Mouse (Mus musculus) adrenal gland, postnatal 14 days (tissue): ENCODE measurements around the gene H2al1c. TPM values are rescaled to one million over a fixed set of nuclear protein-coding genes. Genes with fewer than 3 reads are reported as not detected.
"Not testable (repeated sequence)": the region's sequence is repeated elsewhere in the genome, so short reads cannot be mapped to it uniquely, and the experiment has no call there.

Experiments
- DNase-seq: peaks from one replicate; pipeline ENCODE4 v3.0.0; 2021; ENCODE audit warnings: mixed read lengths
- long read RNA-seq, 2 experiments: library from polyadenylated mRNA; stranded (forward); transcript quantifications; one replicate each; pipeline ENCODE4 v2.0.0; 2021
- total RNA-seq: library from RNA; stranded (reverse); gene quantifications from 2 replicates; pipeline ENCODE4 v1.2.3, GENCODE M21; 2021

The H2al1c gene
- total RNA-seq: not detected in 2 replicates
- long read RNA-seq, experiment 1: 0 reads
- long read RNA-seq, experiment 2: 0 reads

GRCm38 (mm10) chrX:11305355-11305754 is at the start of gene H2al1c:
H2al1c (plus strand) TSS chrX:11305655.
- not testable (repeated sequence) for DNase-seq

- no peak for DNase-seq
Observed at GRCm38 (mm10) chrX:11264918-11265317, 40.5 kb upstream of the H2al1c start.

GRCm38 (mm10) chrX:11267791-11268190 is 37.7 kb upstream of the H2al1c start:
- no peak for DNase-seq

GRCm38 (mm10) chrX:11269074-11269473 is 36.4 kb upstream of the H2al1c start:
- peak; percentile 37 for DNase-seq

- DNase-seq: no peak
Observed at GRCm38 (mm10) chrX:11273190-11273589, 32.3 kb upstream of the H2al1c start.

- DNase-seq: no peak
Observed at GRCm38 (mm10) chrX:11277083-11277482, 28.4 kb upstream of the H2al1c start.

- no peak for DNase-seq
Observed at GRCm38 (mm10) chrX:11280741-11281140, 24.7 kb upstream of the H2al1c start.

GRCm38 (mm10) chrX:11288306-11288882 is 17.1 kb upstream of the H2al1c start:
- peak; percentile 19 for DNase-seq

GRCm38 (mm10) chrX:11289244-11289643 is 16.2 kb upstream of the H2al1c start:
- no peak for DNase-seq

GRCm38 (mm10) chrX:11298957-11299356 is 6.5 kb upstream of the H2al1c start, which contains the start of gene H2al1a:
H2al1a (plus strand) TSS chrX:11299257.
- DNase-seq: not testable (repeated sequence)

GRCm38 (mm10) chrX:11302132-11302531 is 3.3 kb upstream of the H2al1c start, which contains the start of gene H2al1b:
H2al1b (plus strand) TSS chrX:11302432.
- DNase-seq: not testable (repeated sequence)

GRCm38 (mm10) chrX:11308524-11308923 is 3.1 kb downstream of the H2al1c start, which contains the start of gene H2al1d:
H2al1d (plus strand) TSS chrX:11308824.
- not testable (repeated sequence) for DNase-seq

- DNase-seq: not testable (repeated sequence)
Observed at GRCm38 (mm10) chrX:11311634-11312033, 6.2 kb downstream of the H2al1c start, which contains the start of gene H2al1e. H2al1e (plus strand) TSS chrX:11311934.

GRCm38 (mm10) chrX:11314858-11315257 is 9.4 kb downstream of the H2al1c start, which contains the start of gene H2al1f:
H2al1f (plus strand) TSS chrX:11315158.
- DNase-seq: not testable (repeated sequence)

GRCm38 (mm10) chrX:11317956-11318355 is 12.5 kb downstream of the H2al1c start, which contains the start of gene H2al1g:
H2al1g (plus strand) TSS chrX:11318256.
- DNase-seq: not testable (repeated sequence)

GRCm38 (mm10) chrX:11321192-11321591 is 15.7 kb downstream of the H2al1c start, which contains the start of gene H2al1h:
H2al1h (plus strand) TSS chrX:11321492.
- not testable (repeated sequence) for DNase-seq

GRCm38 (mm10) chrX:11324359-11324758 is 18.9 kb downstream of the H2al1c start, which contains the start of gene H2al1i:
H2al1i (plus strand) TSS chrX:11324659.
- DNase-seq: not testable (repeated sequence)

- not testable (repeated sequence) for DNase-seq
Observed at GRCm38 (mm10) chrX:11327522-11327921, 22.1 kb downstream of the H2al1c start, which contains the start of gene H2al1j. H2al1j (plus strand) TSS chrX:11327822.

GRCm38 (mm10) chrX:11345762-11346161 is 40.3 kb downstream of the H2al1c start:
- DNase-seq: no peak

GRCm38 (mm10) chrX:11346756-11347155 is 41.3 kb downstream of the H2al1c start:
- DNase-seq: no peak
